Mouse (Mus musculus) heart, embryonic 13.5 days (tissue): Measurements from ENCODE around the gene Itpk1. TPM values are rescaled to one million over a fixed set of nuclear protein-coding genes. Genes with fewer than 3 reads are reported as not detected.

ENCODE experiments used
- ATAC-seq: fragments of 200-750 bp; cut with Nextera tagmentation; 2 replicates; pipeline ENCODE4 v1.8.0; 2017; ENCODE audit warnings: moderate TSS enrichment; ENCODE audit not compliant: insufficient number of reproducible peaks, low FRiP score, low TSS enrichment; ENCODE audit errors: extremely low read depth
- H3K27ac ChIP-seq: fragments of 300-500 bp; sonication (generic); replicated peaks from 2 replicates; pipeline ENCODE4 v1.5.1; 2015; ENCODE audit warnings: moderate library complexity, mild to moderate bottlenecking, inconsistent platforms
- H3K27me3 ChIP-seq: fragments of 300-500 bp; sonication (generic); replicated peaks from 2 replicates; pipeline ENCODE4 v1.6.1; 2015; ENCODE audit warnings: mild to moderate bottlenecking, inconsistent platforms
- H3K36me3 ChIP-seq: fragments of 300-500 bp; sonication (generic); 2 replicates; pipeline ENCODE4 v1.6.1; 2015; ENCODE audit warnings: mild to moderate bottlenecking, inconsistent platforms
- H3K4me1 ChIP-seq: fragments of 300-500 bp; sonication (generic); 2 replicates; pipeline ENCODE4 v1.6.1; 2015; ENCODE audit warnings: inconsistent platforms
- H3K4me2 ChIP-seq: fragments of 300-500 bp; sonication (generic); 2 replicates; pipeline ENCODE4 v1.6.1; 2015; ENCODE audit warnings: inconsistent platforms, mild to moderate bottlenecking, moderate library complexity
- H3K4me3 ChIP-seq: fragments of 300-500 bp; sonication (generic); 2 replicates; pipeline ENCODE4 v1.5.1; 2015; ENCODE audit warnings: moderate library complexity, mild to moderate bottlenecking, inconsistent platforms
- H3K9ac ChIP-seq: fragments of 300-500 bp; sonication (generic); 2 replicates; pipeline ENCODE4 v1.6.1; 2015; ENCODE audit warnings: inconsistent platforms, mild to moderate bottlenecking, moderate library complexity
- H3K9me3 ChIP-seq: fragments of 300-500 bp; sonication (generic); 2 replicates; pipeline ENCODE4 v1.6.1; 2016; ENCODE audit warnings: inconsistent platforms
- WGBS: fragments of 180-500 bp; shearing (Covaris S2); methylation state at CpG from one replicate; pipeline ENCODE4 v1.1.7; 2015; ENCODE audit warnings: mixed read lengths; 5-methylcytosine and 5-hydroxymethylcytosine counted together
- polyA plus RNA-seq: library from polyadenylated mRNA; unstranded; fragments of >200 nt; fragmentation: Nextera tagmentation; extraction: Ambion mirVana; gene quantifications from 2 replicates; pipeline ENCODE4 v1.2.1, GENCODE M21; 2015

The Itpk1 gene
- polyA plus RNA-seq, 1 experiment from 2014 or later = 4.3 TPM

GRCm38 (mm10) chr12:102621205-102621604 lies 83.5 kb downstream of the Itpk1 start:
- H3K27me3 ChIP-seq = no peaks in the 10 kb centered on the region
- H3K27ac ChIP-seq = no peak overlapping the region
- peaks cover 24% of the 10 kb centered on the region for H3K4me1 ChIP-seq
- H3K9ac ChIP-seq = no peak overlapping the region
- no peaks in the 10 kb centered on the region for H3K9me3 ChIP-seq
- WGBS = 72% methylated on average over 4 of the region's 4 CpGs
- H3K36me3 ChIP-seq = no peaks in the 10 kb centered on the region
- no peak overlapping the region for H3K4me2 ChIP-seq
- ATAC-seq = no peak
- no peak overlapping the region for H3K4me3 ChIP-seq

- H3K9ac ChIP-seq = no peak overlapping the region
- no peaks in the 10 kb centered on the region for H3K9me3 ChIP-seq
- H3K4me2 ChIP-seq = no peak overlapping the region
- H3K36me3 ChIP-seq = no peaks in the 10 kb centered on the region
- 74% methylated on average over 7 of the region's 7 CpGs for WGBS
- H3K4me1 ChIP-seq = peaks cover 26% of the 10 kb centered on the region
- H3K27ac ChIP-seq = no peak overlapping the region
- H3K27me3 ChIP-seq = no peaks in the 10 kb centered on the region
- ATAC-seq = no peak
- H3K4me3 ChIP-seq = no peak overlapping the region
Observed at GRCm38 (mm10) chr12:102619908-102620307, 84.8 kb downstream of the Itpk1 start.

GRCm38 (mm10) chr12:102618085-102618484 lies 86.6 kb downstream of the Itpk1 start:
- Histone ChIP-seq H3K36me3 (no peaks in the 10 kb centered on the region), H3K4me3 (no peak overlapping the region), H3K27me3 (no peaks in the 10 kb centered on the region), H3K4me2 (no peak overlapping the region), H3K9me3 (no peaks in the 10 kb centered on the region), H3K4me1 (peaks cover 24% of the 10 kb centered on the region), H3K27ac (no peak overlapping the region), H3K9ac (no peak overlapping the region)
- ATAC-seq = no peak
- 78% methylated on average over 9 of the region's 9 CpGs for WGBS

GRCm38 (mm10) chr12:102616843-102617519 lies 87.7 kb downstream of the Itpk1 start:
- 57% methylated on average over 7 of the region's 7 CpGs for WGBS
- no peaks in the 10 kb centered on the region for H3K36me3 ChIP-seq
- H3K4me2 ChIP-seq = no peak overlapping the region
- no peaks in the 10 kb centered on the region for H3K27me3 ChIP-seq
- no peak overlapping the region for H3K27ac ChIP-seq
- H3K4me3 ChIP-seq = no peak overlapping the region
- no peak for ATAC-seq
- no peaks in the 10 kb centered on the region for H3K9me3 ChIP-seq
- H3K4me1 ChIP-seq = peaks cover 14% of the 10 kb centered on the region
- no peak overlapping the region for H3K9ac ChIP-seq

GRCm38 (mm10) chr12:102616201-102616600 lies 88.5 kb downstream of the Itpk1 start:
- no peaks in the 10 kb centered on the region for H3K9me3 ChIP-seq
- H3K4me3 ChIP-seq = no peak overlapping the region
- no peak overlapping the region for H3K27ac ChIP-seq
- H3K27me3 ChIP-seq = no peaks in the 10 kb centered on the region
- no peaks in the 10 kb centered on the region for H3K36me3 ChIP-seq
- WGBS = 45% methylated on average over 4 of the region's 4 CpGs
- H3K4me2 ChIP-seq = no peak overlapping the region
- peaks cover 14% of the 10 kb centered on the region for H3K4me1 ChIP-seq
- H3K9ac ChIP-seq = no peak overlapping the region
- no peak for ATAC-seq

- Histone ChIP-seq H3K4me3 (no peak overlapping the region), H3K4me2 (no peak overlapping the region), H3K27me3 (no peaks in the 10 kb centered on the region), H3K9ac (no peak overlapping the region), H3K4me1 (peaks cover 25% of the 10 kb centered on the region), H3K36me3 (no peaks in the 10 kb centered on the region), H3K27ac (no peak overlapping the region), H3K9me3 (no peaks in the 10 kb centered on the region)
- no peak for ATAC-seq
- WGBS = 75% methylated on average over 4 of the region's 4 CpGs
Observed at GRCm38 (mm10) chr12:102613411-102613810, 91.3 kb downstream of the Itpk1 start.

- Histone ChIP-seq H3K36me3 (no peaks in the 10 kb centered on the region), H3K9ac (no peak overlapping the region), H3K27ac (no peak overlapping the region), H3K4me1 (peaks cover 34% of the 10 kb centered on the region), H3K9me3 (no peaks in the 10 kb centered on the region), H3K27me3 (no peaks in the 10 kb centered on the region), H3K4me3 (no peak overlapping the region), H3K4me2 (no peak overlapping the region)
- ATAC-seq = no peak
- 76% methylated on average over 1 of the region's 1 CpGs for WGBS
Observed at GRCm38 (mm10) chr12:102612431-102612830, 92.3 kb downstream of the Itpk1 start.

- peaks cover 26% of the 10 kb centered on the region for H3K4me1 ChIP-seq
- H3K4me2 ChIP-seq = no peak overlapping the region
- no peaks in the 10 kb centered on the region for H3K27me3 ChIP-seq
- no peak for ATAC-seq
- H3K27ac ChIP-seq = no peak overlapping the region
- no peak overlapping the region for H3K9ac ChIP-seq
- H3K4me3 ChIP-seq = no peak overlapping the region
- H3K9me3 ChIP-seq = no peaks in the 10 kb centered on the region
- 83% methylated on average over 8 of the region's 8 CpGs for WGBS
- no peaks in the 10 kb centered on the region for H3K36me3 ChIP-seq
Observed at GRCm38 (mm10) chr12:102610927-102611326, 93.8 kb downstream of the Itpk1 start.

GRCm38 (mm10) chr12:102607808-102608517 lies 96.8 kb downstream of the Itpk1 start:
- no peak overlapping the region for H3K4me2 ChIP-seq
- peaks cover 26% of the 10 kb centered on the region for H3K4me1 ChIP-seq
- H3K9me3 ChIP-seq = no peaks in the 10 kb centered on the region
- no peak overlapping the region for H3K4me3 ChIP-seq
- no peaks in the 10 kb centered on the region for H3K27me3 ChIP-seq
- no peak overlapping the region for H3K9ac ChIP-seq
- H3K27ac ChIP-seq = no peak overlapping the region
- ATAC-seq = no peak
- WGBS = 58% methylated on average over 11 of the region's 11 CpGs
- peaks cover 3% of the 10 kb centered on the region for H3K36me3 ChIP-seq

- Histone ChIP-seq H3K4me2 (no peak overlapping the region), H3K9ac (no peak overlapping the region), H3K4me3 (no peak overlapping the region), H3K9me3 (no peaks in the 10 kb centered on the region), H3K27ac (no peak overlapping the region), H3K4me1 (peaks cover 32% of the 10 kb centered on the region), H3K27me3 (no peaks in the 10 kb centered on the region), H3K36me3 (peaks cover 3% of the 10 kb centered on the region)
- ATAC-seq = no peak
- 83% methylated on average over 8 of the region's 8 CpGs for WGBS
Observed at GRCm38 (mm10) chr12:102607066-102607465, 97.7 kb downstream of the Itpk1 start.

- no peak overlapping the region for H3K4me3 ChIP-seq
- H3K4me1 ChIP-seq = peaks cover 38% of the 10 kb centered on the region
- H3K9ac ChIP-seq = no peak overlapping the region
- no peak overlapping the region for H3K27ac ChIP-seq
- ATAC-seq = no peak
- peaks cover 3% of the 10 kb centered on the region for H3K36me3 ChIP-seq
- no peaks in the 10 kb centered on the region for H3K27me3 ChIP-seq
- H3K4me2 ChIP-seq = no peak overlapping the region
- no peaks in the 10 kb centered on the region for H3K9me3 ChIP-seq
- 82% methylated on average over 6 of the region's 6 CpGs for WGBS
Observed at GRCm38 (mm10) chr12:102605607-102606006, 99.1 kb downstream of the Itpk1 start.
